Mouse (Mus musculus) intestine, postnatal 0 days (tissue): ENCODE results near the gene Aco1. TPM values are rescaled to one million over a fixed set of nuclear protein-coding genes. Genes with fewer than 3 reads are reported as not detected.

Experiments used
- ATAC-seq: fragments of 200-750 bp; cut with Nextera tagmentation; 2 replicates; pipeline ENCODE4 v1.8.0; 2017; ENCODE audit warnings: mild to moderate bottlenecking, moderate TSS enrichment, moderate library complexity
- H3K27ac ChIP-seq: fragments of 300-500 bp; sonication (generic); 2 replicates; pipeline ENCODE4 v1.5.1; 2014; ENCODE audit warnings: mild to moderate bottlenecking, low read depth, low read length, moderate library complexity
- H3K27me3 ChIP-seq: fragments of 300-500 bp; sonication (generic); replicated peaks from 2 replicates; pipeline ENCODE4 v1.6.1; 2014; ENCODE audit warnings: low read length, mixed read lengths; ENCODE audit not compliant: control insufficient read depth, insufficient read depth
- H3K36me3 ChIP-seq: fragments of 300-500 bp; sonication (generic); 2 replicates; pipeline ENCODE4 v1.6.1; 2014; ENCODE audit warnings: mild to moderate bottlenecking, moderate library complexity; ENCODE audit not compliant: control insufficient read depth, insufficient read depth
- H3K4me1 ChIP-seq: fragments of 300-500 bp; sonication (generic); replicated peaks from 2 replicates; pipeline ENCODE4 v1.6.1; 2014; ENCODE audit warnings: antibody characterized with exemption, low read length, mixed read lengths; ENCODE audit not compliant: control insufficient read depth, insufficient read depth
- H3K4me2 ChIP-seq: fragments of 300-500 bp; sonication (generic); replicated peaks from 2 replicates; pipeline ENCODE4 v1.6.1; 2014; ENCODE audit warnings: low read depth, mild to moderate bottlenecking, moderate library complexity
- H3K4me3 ChIP-seq: fragments of 300-500 bp; sonication (generic); 2 replicates; pipeline ENCODE4 v1.5.1; 2014; ENCODE audit warnings: low read depth, low read length
- H3K9ac ChIP-seq: fragments of 300-500 bp; sonication (generic); 2 replicates; pipeline ENCODE4 v1.6.1; 2014; ENCODE audit warnings: mild to moderate bottlenecking, low read depth, low read length
- H3K9me3 ChIP-seq: fragments of 300-500 bp; sonication (generic); 2 replicates; pipeline ENCODE4 v1.6.1; 2016; ENCODE audit warnings: mixed run types; ENCODE audit not compliant: control insufficient read depth
- CTCF ChIP-seq: sonication (generic); IDR thresholded peaks from 2 replicates; pipeline ENCODE4 v1.5.1; 2016; ENCODE audit warnings: low read depth, mild to moderate bottlenecking, control low read depth, antibody characterized with exemption, moderate library complexity
- WGBS: fragments of 180-500 bp; shearing (Covaris S2); extraction: QIAGEN DNeasy Blood & Tissue Kit; methylation state at CpG from one replicate; pipeline ENCODE4 v1.1.7; 2014; 5-methylcytosine and 5-hydroxymethylcytosine counted together
- polyA plus RNA-seq: library from polyadenylated mRNA; unstranded; fragments of >200 nt; fragmentation: Nextera tagmentation; extraction: Ambion mirVana; gene quantifications from 2 replicates; pipeline ENCODE4 v1.2.1, GENCODE M21; 2015

Aco1 gene
- 55.6 and 61.3 TPM in 2 replicates for polyA plus RNA-seq

DNA sequence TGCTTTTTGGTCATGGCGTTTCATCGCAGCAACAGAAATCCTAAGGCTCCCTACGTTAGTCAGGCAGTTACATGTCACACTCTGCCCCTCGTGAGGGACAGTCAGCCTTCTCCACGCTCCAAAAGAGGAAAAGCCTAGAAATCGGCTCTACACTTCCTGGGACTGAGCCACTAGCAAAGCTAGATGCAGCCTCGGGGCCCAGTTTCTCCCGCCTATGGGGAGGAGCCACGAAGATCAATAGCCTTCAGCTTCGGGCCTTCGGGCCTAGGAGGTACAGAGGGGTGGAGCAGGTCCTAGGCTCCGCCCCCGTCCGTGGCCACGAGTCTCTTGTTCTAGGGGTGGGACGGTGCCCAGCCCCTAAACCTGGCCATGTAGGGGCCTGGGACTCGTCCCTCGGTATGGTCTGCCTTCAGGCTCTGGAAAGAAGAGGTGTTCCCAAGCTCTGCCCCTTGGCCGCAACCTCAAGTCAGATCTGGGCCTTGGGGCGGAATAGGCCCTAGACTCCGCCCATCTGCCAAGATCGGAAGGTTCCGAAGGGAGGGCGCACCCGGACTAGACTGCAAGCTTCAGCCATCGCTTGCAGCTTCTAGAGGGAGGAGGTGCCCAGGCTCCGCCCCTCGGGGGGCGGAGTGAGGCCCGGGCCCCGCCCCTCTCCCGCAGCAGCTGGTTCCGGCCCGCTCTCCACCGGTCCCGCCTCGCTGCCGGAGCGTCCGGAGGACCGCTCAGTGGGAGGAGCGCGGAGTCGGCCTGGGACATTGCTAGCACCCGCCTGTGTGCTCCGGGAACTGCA lies at the start of gene Aco1:
TSS of gene Aco1 (plus strand) at position 339 of the 790 bp plus-strand sequence.
- Histone ChIP-seq H3K27ac (peak within 1 kb of the TSS; percentile 94), H3K4me2 (peak within 1 kb of the TSS; percentile 82), H3K9ac (peak within 1 kb of the TSS; percentile 78), H3K36me3 (no peaks in the 10 kb centered on the region), H3K4me3 (peak within 1 kb of the TSS; percentile 81), H3K9me3 (no peaks in the 10 kb centered on the region), H3K27me3 (no peaks in the 10 kb centered on the region), H3K4me1 (peaks cover 13% of the 10 kb centered on the region)
- WGBS, result under 1% methylated on average over 45 of the region's 46 CpGs
- 0 out of 2 replicates have a peak, but pooled peaks have one; percentile 3 for TF ChIP-seq CTCF
- peak; percentile 94 for ATAC-seq

DNA sequence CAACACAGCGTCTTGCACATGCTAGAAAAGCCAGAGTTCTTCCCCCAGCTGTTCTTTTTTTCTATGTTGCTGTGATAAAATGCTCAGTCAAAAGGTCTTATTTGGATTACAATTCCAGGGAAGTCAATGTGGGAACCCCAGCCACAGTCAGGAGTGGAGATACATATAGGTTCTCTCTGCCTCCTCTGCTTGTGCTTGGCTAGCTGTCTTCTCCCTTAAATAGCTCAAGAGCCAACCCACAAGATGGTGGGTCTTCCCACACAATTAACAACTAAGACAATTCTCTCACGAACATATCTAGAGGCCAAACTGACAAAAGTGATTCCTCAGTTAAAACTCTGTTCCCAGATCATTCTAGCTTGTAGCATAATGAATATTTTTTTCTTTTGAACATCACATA lies 47.9 kb upstream of the Aco1 start:
- Histone ChIP-seq H3K36me3 (no peaks in the 10 kb centered on the region), H3K4me3 (no peak overlapping the region), H3K27ac (no peak overlapping the region), H3K4me1 (no peaks in the 10 kb centered on the region), H3K4me2 (no peak overlapping the region), H3K27me3 (no peaks in the 10 kb centered on the region), H3K9me3 (no peaks in the 10 kb centered on the region), H3K9ac (no peak overlapping the region)
- no peak for TF ChIP-seq CTCF
- no peak for ATAC-seq
- 78% methylated on average over 2 of the region's 2 CpGs for WGBS

GRCm38 (mm10) chr4:40102996-40103395 lies 39.9 kb upstream of the Aco1 start:
- WGBS, result 90% methylated on average over 1 of the region's 1 CpGs
- ATAC-seq, result no peak
- H3K9me3 ChIP-seq, result no peaks in the 10 kb centered on the region

GRCm38 (mm10) chr4:40106004-40106536 lies 36.8 kb upstream of the Aco1 start:
- H3K36me3 ChIP-seq, result no peaks in the 10 kb centered on the region
- no peak overlapping the region for H3K4me2 ChIP-seq
- no peak for TF ChIP-seq CTCF
- H3K27ac ChIP-seq, result no peak overlapping the region
- 53% methylated on average over 8 of the region's 8 CpGs for WGBS
- no peaks in the 10 kb centered on the region for H3K27me3 ChIP-seq
- H3K9me3 ChIP-seq, result no peaks in the 10 kb centered on the region
- H3K9ac ChIP-seq, result no peak overlapping the region
- no peaks in the 10 kb centered on the region for H3K4me1 ChIP-seq
- ATAC-seq, result no peak
- no peak overlapping the region for H3K4me3 ChIP-seq

More at GRCm38 (mm10) chr4:40102996-40103395, 39.9 kb upstream of the Aco1 start:
- Histone ChIP-seq H3K36me3 (no peaks in the 10 kb centered on the region), H3K4me1 (no peaks in the 10 kb centered on the region), H3K27me3 (no peaks in the 10 kb centered on the region), H3K27ac (no peak overlapping the region), H3K4me2 (no peak overlapping the region), H3K4me3 (no peak overlapping the region), H3K9ac (no peak overlapping the region)
- TF ChIP-seq CTCF, result no peak

- no peak for TF ChIP-seq CTCF
- no peak overlapping the region for H3K9ac ChIP-seq
- no peaks in the 10 kb centered on the region for H3K9me3 ChIP-seq
- H3K36me3 ChIP-seq, result no peaks in the 10 kb centered on the region
- H3K4me1 ChIP-seq, result no peaks in the 10 kb centered on the region
- H3K27ac ChIP-seq, result no peak overlapping the region
- no peaks in the 10 kb centered on the region for H3K27me3 ChIP-seq
- WGBS, result 87% methylated on average over 4 of the region's 4 CpGs
- H3K4me2 ChIP-seq, result no peak overlapping the region
- no peak for ATAC-seq
- no peak overlapping the region for H3K4me3 ChIP-seq
Measured at GRCm38 (mm10) chr4:40108030-40108429, 34.9 kb upstream of the Aco1 start.

DNA sequence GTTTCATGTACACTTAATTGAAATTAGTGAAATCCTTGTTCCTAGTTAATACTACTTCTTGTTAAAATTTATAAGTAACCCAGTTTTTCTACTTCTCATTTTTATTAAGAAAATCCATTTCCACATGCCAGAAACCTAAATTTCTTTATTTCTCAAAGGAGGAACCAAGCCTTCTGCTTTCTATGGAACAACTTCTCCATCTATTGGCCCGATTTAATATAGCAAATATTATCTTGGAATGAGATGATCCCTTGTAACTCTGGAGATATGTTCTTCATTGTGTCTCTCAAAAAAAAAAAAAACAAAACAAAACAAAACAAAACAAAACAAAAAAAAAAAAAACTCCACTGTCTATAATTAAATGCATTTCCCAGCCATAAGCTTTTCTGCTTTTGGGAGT lies 29.7 kb upstream of the Aco1 start:
- Histone ChIP-seq H3K9ac (no peak overlapping the region), H3K9me3 (no peaks in the 10 kb centered on the region), H3K27me3 (no peaks in the 10 kb centered on the region), H3K4me3 (no peak overlapping the region), H3K4me2 (no peak overlapping the region), H3K4me1 (no peaks in the 10 kb centered on the region), H3K36me3 (no peaks in the 10 kb centered on the region), H3K27ac (no peak overlapping the region)
- ATAC-seq, result no peak
- peak; percentile 37; the same call in 1 of the 2 replicates for TF ChIP-seq CTCF
- 86% methylated on average over 1 of the region's 1 CpGs for WGBS
